Mouse (Mus musculus) C2C12 (cell line): ENCODE results near the gene Tbc1d17.

Source experiments
- CTCF ChIP-seq: IDR thresholded peaks from one replicate; pipeline ENCODE4 v1.5.1; 2011; ENCODE audit not compliant: control insufficient read depth, insufficient read depth, insufficient read length
- FOSL1 ChIP-seq: IDR thresholded peaks from one replicate; pipeline ENCODE4 v1.8.0; 2011; ENCODE audit warnings: mild to moderate bottlenecking, low read length; ENCODE audit not compliant: poor library complexity, insufficient read depth, severe bottlenecking
- MAX ChIP-seq: IDR thresholded peaks from one replicate; pipeline ENCODE4 v1.6.1; 2011; ENCODE audit warnings: mild to moderate bottlenecking, control low read depth
- MYOG ChIP-seq: IDR thresholded peaks from one replicate; pipeline ENCODE4 v1.6.1; 2011; ENCODE audit not compliant: control insufficient read depth, insufficient read length; ENCODE audit errors: extremely low read depth
- USF1 ChIP-seq: IDR thresholded peaks from one replicate; pipeline ENCODE4 v1.6.1; 2011; ENCODE audit warnings: low read depth, mild to moderate bottlenecking, control low read depth, moderate library complexity

- TF ChIP-seq CTCF (no peak), USF1 (no peak), FOSL1 (no peak), MAX (no peak), MYOG (no peak)
Observed at GRCm38 (mm10) chr7:44883036-44883435, 34.2 kb upstream of the Tbc1d17 start.
